Mouse (Mus musculus): ENCODE measurements around the gene Cep131. TPM values are rescaled to one million over a fixed set of nuclear protein-coding genes. Genes with fewer than 3 reads are reported as not detected.

Cep131 gene
- 38.8 and 43.4 TPM in 2 replicates for polyA plus RNA-seq (2012; rRNA removed)

DNA sequence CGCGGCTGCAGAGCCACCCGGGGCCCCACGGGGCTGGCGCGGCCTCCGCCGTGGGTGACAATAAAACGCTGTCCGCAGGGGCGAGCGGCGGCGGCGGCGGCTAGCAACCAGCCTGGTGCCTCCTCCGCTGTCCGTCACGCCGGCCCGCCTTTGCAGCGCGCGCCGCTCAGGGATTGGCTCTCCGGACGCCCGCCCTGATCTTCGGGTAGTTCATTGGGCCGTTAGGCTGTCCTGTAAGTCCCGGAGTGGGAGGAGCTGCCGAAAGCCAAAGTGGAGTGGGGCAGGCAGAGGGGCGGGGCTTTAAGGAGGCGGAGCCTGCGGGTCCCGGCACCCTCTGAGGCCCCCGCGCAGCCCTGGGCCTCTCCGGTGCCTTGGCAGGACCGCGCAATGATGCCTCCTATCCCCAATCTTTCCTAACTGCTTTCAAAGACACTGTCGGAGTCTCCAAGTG is at the start of gene Cep131:
Gene Cep131 (minus strand): TSS at position 126 of the 451 bp plus-strand sequence.
- DNase-seq (ENCODE audit: extremely low spot score in 1 of 2, low spot score in 1 of 2): peak; percentile 97 to 98

- no peak for DNase-seq (ENCODE audit: extremely low spot score in 1 of 2, low spot score in 1 of 2)
These were observed 49.6 kb upstream of the Cep131 start for GRCm38 (mm10) chr11:120136195-120136594.

- DNase-seq (ENCODE audit: extremely low spot score in 1 of 2, low spot score in 1 of 2): no peak
These were observed 48.4 kb upstream of the Cep131 start for GRCm38 (mm10) chr11:120134847-120135530.

- DNase-seq (ENCODE audit: extremely low spot score in 1 of 2, low spot score in 1 of 2): no peak
These were observed 47.5 kb upstream of the Cep131 start for GRCm38 (mm10) chr11:120134148-120134547.

- DNase-seq (ENCODE audit: extremely low spot score in 1 of 2, low spot score in 1 of 2): no peak
These were observed 42.7 kb upstream of the Cep131 start for GRCm38 (mm10) chr11:120129281-120129680.

- DNase-seq (ENCODE audit: extremely low spot score in 1 of 2, low spot score in 1 of 2): no peak
These were observed 40.2 kb upstream of the Cep131 start for GRCm38 (mm10) chr11:120126845-120127244.

GRCm38 (mm10) chr11:120122126-120122525 is 35.5 kb upstream of the Cep131 start:
- DNase-seq (ENCODE audit: extremely low spot score in 1 of 2, low spot score in 1 of 2): no peak

GRCm38 (mm10) chr11:120120642-120121420 is 34.2 kb upstream of the Cep131 start:
- peak; percentile 41 to 88 for DNase-seq (ENCODE audit: extremely low spot score in 1 of 2, low spot score in 1 of 2)

DNA sequence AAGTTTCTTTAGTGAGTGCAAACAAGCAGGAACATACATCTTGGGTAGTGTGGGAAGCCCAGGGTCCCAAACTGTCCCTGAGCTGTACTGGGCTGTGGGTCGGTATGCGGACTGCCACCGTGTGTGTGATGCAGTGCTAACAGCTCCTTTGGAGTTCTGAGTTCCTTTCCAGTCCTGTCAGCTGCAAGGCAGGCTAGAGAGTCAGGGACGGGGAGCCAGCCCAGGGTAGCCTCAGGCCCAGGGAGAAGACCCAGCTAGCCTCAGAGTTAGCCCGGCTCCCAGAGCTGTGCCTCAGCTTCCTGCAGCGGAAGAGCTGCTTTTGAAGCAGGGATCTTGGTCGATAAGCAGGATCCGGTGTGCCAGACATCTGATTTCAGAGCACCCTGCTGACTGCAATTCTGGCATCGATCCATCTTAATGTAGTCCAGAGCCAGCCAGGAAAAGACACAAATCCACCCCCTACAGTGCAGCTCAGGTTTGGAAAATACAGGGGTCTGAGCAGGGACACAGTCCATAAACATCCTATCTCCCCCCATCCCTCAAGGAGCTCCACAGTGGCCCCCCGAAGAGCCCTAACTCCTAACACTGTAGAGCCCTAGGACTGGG is 33.4 kb upstream of the Cep131 start:
- DNase-seq (ENCODE audit: extremely low spot score in 1 of 2, low spot score in 1 of 2): no peak

DNA sequence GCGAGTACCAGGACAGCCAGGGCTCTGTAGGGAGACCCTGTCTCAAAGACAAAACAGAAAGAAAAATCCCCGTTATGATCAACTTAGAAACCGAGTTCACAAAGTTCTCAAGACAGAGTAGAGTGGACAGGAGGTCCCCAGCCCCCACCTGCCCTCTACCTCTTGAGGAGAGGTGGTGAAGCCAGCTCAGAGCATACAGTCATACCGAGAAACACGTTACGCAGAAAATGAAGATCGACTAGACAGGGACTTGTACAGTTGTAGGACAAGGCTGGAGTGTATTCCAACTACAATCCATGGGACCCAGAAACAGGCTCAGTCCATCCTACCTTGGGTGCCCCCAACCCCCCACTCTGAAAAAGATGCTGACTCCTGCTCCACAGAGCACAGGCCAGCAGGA is 32.5 kb upstream of the Cep131 start:
- no peak for DNase-seq (ENCODE audit: extremely low spot score in 1 of 2, low spot score in 1 of 2)

DNA sequence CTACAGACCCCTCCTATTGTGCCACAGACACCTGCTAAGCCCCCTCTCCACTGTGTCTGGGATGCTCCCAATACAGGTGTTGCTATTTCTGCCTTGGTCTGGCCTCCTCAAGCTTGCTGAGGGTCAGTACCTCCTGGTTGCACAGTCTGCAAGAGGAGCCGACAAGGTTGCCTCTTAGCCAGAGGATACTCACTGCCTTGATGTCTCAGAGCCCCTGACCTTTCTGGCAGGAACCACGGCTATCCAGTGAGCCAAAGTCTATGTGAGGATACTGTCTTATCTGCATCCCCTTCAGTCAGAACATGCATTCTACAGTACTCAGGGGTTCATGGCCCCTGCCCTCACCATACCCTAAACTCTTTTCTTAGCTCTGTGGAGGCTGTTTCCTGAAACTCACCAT is 31.0 kb upstream of the Cep131 start:
- no peak for DNase-seq (ENCODE audit: extremely low spot score in 1 of 2, low spot score in 1 of 2)

DNA sequence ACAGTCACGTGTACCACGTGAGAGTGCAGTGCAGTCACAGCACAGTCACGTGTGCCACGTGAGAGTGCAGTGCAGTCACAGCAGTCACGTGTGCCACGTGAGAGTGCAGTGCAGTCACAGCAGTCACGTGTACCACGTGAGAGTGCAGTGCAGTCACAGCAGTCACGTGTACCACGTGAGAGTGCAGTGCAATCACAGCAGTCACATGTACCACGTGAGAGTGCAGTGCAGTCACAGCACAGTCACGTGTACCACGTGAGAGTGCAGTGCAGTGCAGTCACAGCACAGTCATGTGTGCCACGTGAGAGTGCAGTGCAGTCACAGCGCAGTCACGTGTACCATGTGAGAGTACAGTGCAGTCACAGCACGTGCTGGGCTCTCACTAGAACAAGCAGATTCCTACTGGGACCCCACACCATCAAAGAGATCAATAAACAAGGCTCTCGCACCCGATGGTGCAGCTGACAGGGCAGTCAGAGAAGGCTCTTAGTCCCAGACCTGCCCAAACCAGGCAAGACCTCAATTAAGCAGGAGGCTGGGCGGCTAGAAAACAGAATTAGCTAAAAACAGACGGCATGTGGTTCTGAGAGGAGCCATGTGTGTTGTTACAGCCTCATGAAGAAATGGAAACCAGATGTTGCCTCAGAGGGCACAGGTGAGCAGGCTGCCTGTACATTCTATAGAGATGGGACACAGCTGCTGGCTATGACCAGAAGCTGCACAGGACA is 28.0 kb upstream of the Cep131 start:
- no peak for DNase-seq (ENCODE audit: extremely low spot score in 1 of 2, low spot score in 1 of 2)

DNA sequence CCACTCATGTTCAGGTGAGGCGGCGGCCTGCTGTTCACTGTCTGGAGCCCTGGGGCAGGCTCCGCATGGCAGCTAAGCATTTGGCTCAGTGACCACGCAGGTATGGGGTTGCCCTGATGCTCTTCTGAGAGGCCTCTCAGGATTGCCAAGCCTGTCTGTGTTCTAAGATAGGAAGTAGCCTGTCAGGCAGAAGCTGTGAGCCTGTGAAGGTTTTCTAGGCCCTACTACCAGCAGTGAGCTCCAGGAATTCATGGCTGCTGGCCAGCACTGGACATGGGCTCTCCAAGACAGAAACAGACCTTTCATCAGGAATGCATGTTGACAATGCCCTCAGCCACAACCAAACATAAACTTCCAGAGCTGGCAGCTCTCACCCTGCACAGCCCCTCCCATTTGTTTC is 25.5 kb upstream of the Cep131 start:
- DNase-seq (ENCODE audit: extremely low spot score in 1 of 2, low spot score in 1 of 2): no peak

DNA sequence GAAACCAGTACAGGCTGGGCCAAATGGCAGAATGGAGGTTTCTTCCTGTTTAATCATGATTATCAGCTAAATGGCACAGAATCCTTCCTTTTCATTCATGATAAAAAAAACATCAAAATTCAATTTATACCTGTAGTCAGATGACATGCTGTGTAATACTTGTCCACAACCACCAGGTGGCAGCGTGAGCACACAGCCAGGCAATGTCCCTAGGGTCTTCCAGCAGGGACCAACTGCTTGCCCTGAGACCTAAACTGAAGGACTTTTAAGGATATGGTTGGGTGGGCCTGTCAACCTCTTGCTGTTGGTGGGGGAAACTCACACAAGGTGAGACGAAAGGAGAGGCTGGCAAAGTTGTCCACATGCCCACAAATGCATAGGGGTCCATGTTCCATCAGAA is 24.4 kb upstream of the Cep131 start:
- DNase-seq (ENCODE audit: extremely low spot score in 1 of 2, low spot score in 1 of 2): peak in 1 of 2 experiments; percentile 42

GRCm38 (mm10) chr11:120110554-120110953 is 23.9 kb upstream of the Cep131 start:
- no peak for DNase-seq (ENCODE audit: extremely low spot score in 1 of 2, low spot score in 1 of 2)

- DNase-seq (ENCODE audit: extremely low spot score in 1 of 2, low spot score in 1 of 2): no peak
These were observed 23.1 kb upstream of the Cep131 start for GRCm38 (mm10) chr11:120109558-120110210.

GRCm38 (mm10) chr11:120107796-120108195 is 21.2 kb upstream of the Cep131 start:
- no peak for DNase-seq (ENCODE audit: extremely low spot score in 1 of 2, low spot score in 1 of 2)

DNA sequence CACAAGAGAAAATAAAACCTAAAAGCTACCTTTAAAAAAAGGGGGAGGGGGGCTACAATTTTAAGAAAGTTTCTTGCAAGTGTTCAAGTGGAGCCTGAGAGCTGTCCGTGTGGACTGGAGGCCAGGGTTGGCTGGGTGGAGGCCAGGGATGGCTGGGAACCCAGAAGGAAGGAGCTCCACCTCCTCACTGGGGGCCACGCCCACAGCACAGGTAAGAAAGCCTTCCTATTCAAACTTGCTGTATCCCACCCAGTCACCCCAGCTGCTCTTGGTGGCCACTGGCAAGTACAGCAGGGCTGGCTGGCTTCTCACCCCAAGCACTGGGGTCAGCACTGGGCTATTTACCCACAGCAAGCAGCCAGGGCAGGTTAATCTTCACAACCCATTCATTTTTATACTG is 20.4 kb upstream of the Cep131 start:
- DNase-seq (ENCODE audit: extremely low spot score in 1 of 2, low spot score in 1 of 2): no peak

DNA sequence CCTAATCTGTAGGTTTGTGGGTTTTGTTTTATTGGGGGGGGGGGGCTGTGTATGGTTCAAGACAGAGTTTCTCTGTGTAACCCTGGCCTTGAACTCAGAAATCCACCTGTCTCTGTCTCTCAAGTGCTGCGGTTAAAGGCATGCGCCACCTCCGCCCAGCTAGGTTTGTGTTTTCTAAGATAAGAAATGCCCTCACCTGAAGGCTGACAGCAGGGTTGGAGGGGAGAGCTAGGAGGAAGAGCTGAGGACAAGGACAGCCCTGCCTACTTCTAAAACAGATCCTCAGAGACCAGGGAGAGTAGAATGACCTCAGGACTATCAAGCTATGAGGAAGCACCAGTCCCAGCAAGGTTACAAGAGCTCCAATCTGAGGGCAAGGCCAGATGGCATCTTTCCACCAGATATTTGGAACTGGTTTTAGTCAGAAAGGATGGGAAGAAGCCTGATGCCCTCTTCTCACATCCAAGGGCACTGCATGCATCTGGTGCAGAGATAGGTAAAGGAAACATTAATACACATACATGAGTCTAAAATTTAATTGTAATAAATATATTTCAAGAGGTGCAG is 16.9 kb upstream of the Cep131 start:
- DNase-seq (ENCODE audit: extremely low spot score in 1 of 2, low spot score in 1 of 2): no peak

DNA sequence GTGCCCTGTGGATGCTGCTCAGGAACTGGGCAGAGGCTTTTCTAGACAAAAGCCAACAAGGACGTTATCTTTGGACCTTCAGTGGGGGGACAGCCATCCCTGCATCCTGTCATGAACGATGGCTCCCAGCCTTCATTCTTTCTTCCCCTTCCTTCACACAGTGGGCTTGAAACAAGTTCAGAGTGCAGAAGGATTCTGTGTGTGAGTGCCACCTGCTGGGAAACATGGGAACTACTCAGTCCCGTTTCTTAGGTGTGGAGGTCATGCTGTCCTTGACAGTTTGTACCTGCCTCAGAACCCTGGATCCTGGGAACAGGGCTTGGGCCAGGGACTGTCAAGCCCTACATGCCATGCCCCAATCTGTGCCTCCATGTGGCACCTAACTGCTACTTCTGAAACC is 14.4 kb upstream of the Cep131 start:
- DNase-seq (ENCODE audit: extremely low spot score in 1 of 2, low spot score in 1 of 2): peak; percentile 50 to 86

All from frontal cortex, adult 2 months (tissue).